Mouse (Mus musculus): ENCODE data around the gene Me3.

- TF ChIP-seq CTCF (IDR thresholded peaks at IDR 0.05; ENCODE audit: low read depth): no peak
- TF ChIP-seq EP300 (IDR thresholded peaks at IDR 0.05; ENCODE audit: low read depth): no peak
Measured at GRCm38 (mm10) chr7:89802447-89802846, 170.3 kb downstream of the Me3 start.

Data from heart, postnatal 0 days (tissue).